Mouse (Mus musculus) stomach, postnatal 0 days (tissue): ENCODE data around the gene Atxn1.

Source experiments
- CTCF ChIP-seq: IDR thresholded peaks from 2 replicates; pipeline ENCODE4 v1.5.1; 2016; ENCODE audit warnings: antibody characterized with exemption, low read depth, mild to moderate bottlenecking, moderate library complexity
- EP300 ChIP-seq: optimal IDR thresholded peaks from 2 replicates; pipeline ENCODE3; 2016; ENCODE audit warnings: antibody characterized with exemption

DNA sequence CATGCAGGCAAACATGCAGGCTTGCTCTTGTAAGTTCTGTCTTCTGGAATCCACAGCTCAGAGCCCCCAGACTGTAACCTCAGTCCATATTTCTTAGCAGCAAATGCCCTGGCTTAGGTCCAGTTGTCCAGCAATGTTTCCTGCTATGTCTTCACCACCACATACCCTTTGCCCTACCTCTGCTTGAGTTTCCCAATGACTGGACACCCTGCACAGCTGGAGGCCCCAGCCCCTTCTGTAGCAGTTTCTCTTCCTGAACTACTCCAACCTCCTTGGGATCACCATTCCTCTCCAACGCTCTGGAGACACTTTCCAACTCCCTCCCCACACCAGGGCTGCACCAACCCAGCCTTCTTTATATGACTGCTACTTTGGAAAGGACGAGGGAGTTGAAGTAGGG, 49.8 kb downstream of the Atxn1 start:
- no peak for TF ChIP-seq CTCF
- TF ChIP-seq EP300, result no peak
